Mouse (Mus musculus): ENCODE measurements around the gene Zbtb8b.

GRCm38 (mm10) chr4:129375821-129376220 is 64.8 kb downstream of the Zbtb8b start:
- TF ChIP-seq GATA1 (IDR thresholded peaks at IDR 0.05; ENCODE audit: borderline replicate concordance, low read length) (no peak), FLI1 (IDR thresholded peaks at IDR 0.05; ENCODE audit: low read length) (no peak)

Data from megakaryocyte, embryonic 14.5 days (primary cell).